Mouse (Mus musculus): ENCODE data around the gene Tmem72.

DNA sequence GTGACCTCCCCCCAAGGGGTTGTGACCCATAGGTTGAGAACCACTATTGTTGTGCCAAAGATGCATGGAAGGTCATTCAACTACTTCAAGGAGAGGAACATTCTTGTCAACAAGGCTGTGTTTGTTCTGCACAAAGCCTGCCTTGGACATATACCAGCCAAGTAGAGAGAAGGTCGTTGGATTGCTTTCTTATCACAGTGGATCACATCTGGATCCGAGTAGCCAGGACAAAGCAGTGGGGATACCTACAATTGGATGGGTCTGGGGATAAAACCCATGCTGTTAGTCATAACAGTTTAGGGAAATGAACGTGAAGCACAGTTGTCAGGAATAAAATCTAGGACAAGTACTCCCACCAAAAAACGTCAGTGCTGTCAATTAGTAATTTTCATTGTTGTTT lies 72.8 kb downstream of the Tmem72 start:
- TF ChIP-seq CTCF (IDR thresholded peaks at IDR 0.05; ENCODE audit: extremely low read depth, insufficient read depth, low read length), result no peak
- TF ChIP-seq POLR2A (IDR thresholded peaks at IDR 0.05; ENCODE audit: extremely low read depth, insufficient read depth, low read length), result no peak

Measured in cortical plate, adult 2 months (tissue).